Mouse (Mus musculus) layer of hippocampus, adult 2 months (tissue): ENCODE measurements at regions not wholly inside any gene's neighbourhood (a gene's known extent, or its start where the extent isn't known, plus 50 kb on each side); places are given as distances from the start of the nearest gene placed in this dataset.

Source experiments
- DNase-seq, 2 experiments: peaks; one replicate each; pipeline ENCODE4 v3.0.0; 2022; ENCODE audit warnings: low spot score in 2 of 2
- H3K27ac ChIP-seq: fragments of 200-600 bp; 2 replicates; pipeline ENCODE4 v1.8.1; 2022
- H3K4me3 ChIP-seq: fragments of 200-600 bp; 2 replicates; pipeline ENCODE4 v1.8.1; 2022; ENCODE audit warnings: mild to moderate bottlenecking
- CTCF ChIP-seq: fragments of 200-600 bp; conservative IDR thresholded peaks from 2 replicates; pipeline ENCODE4 v1.8.1; 2022; ENCODE audit warnings: antibody characterized with exemption, mild to moderate bottlenecking, moderate library complexity

GRCm38 (mm10) chr14:16155106-16155505, 94.0 kb upstream of the Ngly1 start:
- Histone ChIP-seq H3K27ac (no peak overlapping the region), H3K4me3 (no peak overlapping the region)
- TF ChIP-seq CTCF: no peak
- DNase-seq: no peak

DNA sequence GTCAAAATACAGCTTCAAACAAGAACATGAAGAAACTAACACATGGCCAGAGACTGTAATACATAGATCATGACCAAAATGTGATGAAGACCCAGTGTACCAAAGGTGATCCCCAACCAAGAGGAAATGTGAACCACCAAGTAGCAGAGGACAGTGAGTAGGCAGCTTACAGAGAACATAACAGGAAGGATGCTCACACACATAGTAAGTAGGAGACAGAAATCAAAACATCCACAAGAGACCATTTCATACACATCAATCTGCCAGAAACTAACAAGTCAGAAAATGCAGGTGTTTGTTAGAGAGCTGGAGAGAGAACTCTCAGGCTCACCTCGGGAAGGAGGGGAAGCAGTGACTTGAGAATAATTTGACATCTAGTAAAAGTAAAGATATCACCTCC, 78.9 kb upstream of the Ngly1 start:
- H3K27ac ChIP-seq: no peak overlapping the region
- DNase-seq: no peak
- no peak for TF ChIP-seq CTCF
- H3K4me3 ChIP-seq: no peak overlapping the region

- no peak for TF ChIP-seq CTCF
- DNase-seq: no peak
- Histone ChIP-seq H3K27ac (no peak overlapping the region), H3K4me3 (no peak overlapping the region)
These were observed 76.8 kb upstream of the Ngly1 start for GRCm38 (mm10) chr14:16172261-16172660.

DNA sequence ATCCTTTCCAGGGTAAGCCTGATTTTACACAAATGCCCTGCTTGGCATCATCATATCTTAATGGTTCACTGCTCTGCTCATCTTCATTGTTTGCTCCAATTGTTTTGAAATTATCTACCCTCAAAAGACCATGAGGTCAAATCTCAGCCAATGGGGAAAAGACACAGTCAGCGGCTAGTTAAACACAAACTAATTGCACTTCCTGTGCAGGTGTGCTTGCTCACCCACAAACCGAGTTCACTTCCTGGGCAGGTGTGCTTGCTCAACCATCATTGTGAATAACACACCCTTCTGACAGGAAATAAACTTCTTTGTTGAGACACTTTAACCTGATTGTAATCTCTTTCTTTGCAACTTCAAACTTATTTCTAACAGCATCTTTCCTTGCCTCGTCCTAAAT, 75.8 kb upstream of the Ngly1 start:
- no peak for TF ChIP-seq CTCF
- Histone ChIP-seq H3K27ac (no peak overlapping the region), H3K4me3 (no peak overlapping the region)
- DNase-seq: no peak

- no peak for TF ChIP-seq CTCF
These were observed 70.9 kb upstream of the Ngly1 start for GRCm38 (mm10) chr14:16178227-16178626.

DNA sequence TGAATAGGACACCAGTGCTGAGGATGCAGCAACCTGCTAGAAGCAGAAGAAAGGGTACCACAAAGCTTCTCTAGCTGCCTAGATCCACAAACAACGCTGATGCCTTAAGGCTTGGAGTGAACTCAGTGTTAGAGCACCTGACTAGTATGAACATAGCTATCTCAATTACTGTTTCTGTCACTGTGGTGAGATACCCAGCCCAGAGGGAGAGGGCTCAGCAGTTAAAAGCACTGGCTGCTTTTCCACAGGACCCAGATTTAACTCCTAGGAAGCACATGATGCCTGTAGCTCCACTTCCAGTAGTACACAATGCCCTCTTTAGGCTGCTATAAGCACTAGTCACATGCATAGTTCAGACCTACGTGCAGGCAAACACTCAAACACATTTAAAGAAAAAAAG, 67.3 kb upstream of the Ngly1 start:
- no peak for DNase-seq
- Histone ChIP-seq H3K4me3 (no peak overlapping the region), H3K27ac (no peak overlapping the region)
- no peak for TF ChIP-seq CTCF

More at GRCm38 (mm10) chr14:16178227-16178626, 70.9 kb upstream of the Ngly1 start:
- peak in 1 of 2 experiments; percentile 18 for DNase-seq
- Histone ChIP-seq H3K27ac (no peak overlapping the region), H3K4me3 (no peak overlapping the region)

DNA sequence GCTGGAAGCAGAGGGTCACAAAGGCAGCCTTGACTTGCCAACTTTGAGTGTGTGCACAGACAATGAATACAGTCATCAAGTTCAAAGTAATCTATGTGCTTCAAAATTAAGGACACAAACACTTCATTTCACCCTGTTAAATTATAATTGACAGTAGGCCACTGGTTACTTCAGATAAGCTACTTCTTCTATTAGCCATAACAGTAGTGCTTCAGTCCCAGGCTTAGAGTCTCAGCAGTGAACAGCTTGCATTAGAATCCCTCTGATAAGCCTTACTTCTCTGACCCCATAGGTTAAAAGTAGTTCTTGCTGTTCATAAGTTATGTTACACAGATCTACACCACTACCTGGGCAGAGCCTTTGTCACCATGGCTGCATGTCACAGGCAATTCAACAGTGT, 63.8 kb upstream of the Ngly1 start:
- Histone ChIP-seq H3K27ac (no peak overlapping the region), H3K4me3 (no peak overlapping the region)
- no peak for DNase-seq
- TF ChIP-seq CTCF: no peak
